Mouse (Mus musculus): ENCODE data around the gene Llgl2.
A peak's percentile ranks its signal among the peaks of the same experiment; 100 is the strongest.

Llgl2 gene

GRCm38 (mm10) chr11:115823774-115824740, at the start of gene Llgl2:
Llgl2 (plus strand) TSS chr11:115824049.
- peak; percentile 93 for DNase-seq

DNA sequence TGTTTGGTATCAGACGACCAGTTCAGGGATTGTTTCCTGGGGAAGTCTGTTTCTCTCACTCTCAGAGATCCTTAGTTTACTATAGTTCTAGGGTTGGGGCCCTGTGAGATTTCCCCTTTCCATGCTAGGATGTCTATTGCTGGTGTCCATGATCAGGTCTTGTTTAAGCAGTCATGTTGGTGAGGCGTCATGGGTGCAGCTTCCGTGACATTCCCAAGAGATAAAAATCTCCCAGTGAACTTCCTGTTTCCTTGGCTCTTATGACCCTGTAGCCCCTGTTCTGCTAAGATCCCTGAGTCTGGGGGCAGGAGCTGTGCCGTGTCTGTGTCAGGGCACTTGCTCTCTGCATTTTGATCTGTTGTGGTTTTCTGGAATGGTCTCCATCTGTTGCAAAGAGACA, 49.2 kb upstream of the Llgl2 start:
- peak; percentile 7 for DNase-seq

DNA sequence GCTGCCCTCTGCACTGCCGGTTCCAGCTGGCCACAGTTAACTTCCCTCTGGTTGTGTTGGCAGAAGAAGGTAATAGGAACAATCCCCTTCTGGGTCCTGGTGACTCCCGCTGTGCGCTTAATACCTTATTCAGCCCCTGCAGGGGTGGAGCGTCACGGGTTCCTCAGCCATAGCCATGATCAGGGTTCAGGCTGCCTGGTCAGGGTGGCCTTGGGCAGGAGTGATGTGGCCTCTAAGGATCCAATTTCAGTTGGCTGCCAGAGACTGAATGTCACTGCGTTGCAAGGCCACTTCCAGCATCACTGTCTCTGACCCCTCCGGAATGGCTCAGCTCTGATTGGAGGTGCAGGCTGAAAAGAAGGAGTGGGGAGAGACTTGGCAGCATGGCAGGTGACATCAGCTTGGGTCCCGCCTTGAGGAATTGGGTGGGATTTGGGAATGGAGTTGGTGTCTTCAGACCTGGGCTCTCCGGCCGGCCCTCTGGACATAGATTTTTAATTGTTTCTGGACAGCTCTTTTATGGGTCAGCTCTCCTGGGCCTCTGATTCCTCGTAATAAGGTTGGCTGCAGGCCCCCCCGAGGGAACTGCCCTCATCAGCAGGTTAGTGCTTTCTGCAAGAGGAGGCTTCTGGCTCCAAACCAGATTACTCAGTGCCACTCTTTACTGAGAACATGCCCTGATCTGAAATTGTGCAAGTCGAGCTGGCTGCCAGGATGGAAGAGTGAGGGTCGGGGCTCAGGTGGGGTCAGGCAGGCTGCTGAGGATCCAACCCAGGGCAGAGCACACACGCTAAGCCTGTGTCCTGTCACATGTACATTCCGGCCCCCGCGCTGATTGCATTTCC, 47.8 kb upstream of the Llgl2 start:
- DNase-seq: peak; percentile 62

DNA sequence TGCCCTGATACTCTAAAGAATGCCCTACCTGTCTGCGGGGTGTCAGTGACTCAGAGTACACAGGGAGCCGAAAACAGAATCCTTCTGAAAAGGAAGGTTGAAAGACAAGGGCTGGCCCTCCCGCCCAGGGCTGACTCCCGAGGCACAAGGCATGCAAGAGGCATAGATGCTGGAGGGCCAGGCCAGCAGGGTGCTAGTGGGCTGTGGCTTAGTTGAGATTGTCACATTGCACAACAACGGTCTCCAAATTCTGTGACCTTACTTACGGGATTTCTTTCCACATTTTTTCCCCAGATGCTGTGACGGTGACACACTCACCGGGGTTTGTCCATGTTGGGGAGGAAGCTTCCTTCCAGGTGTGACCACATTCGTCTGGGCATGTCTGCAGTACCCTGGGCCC, 46.9 kb upstream of the Llgl2 start:
- DNase-seq: no peak

DNA sequence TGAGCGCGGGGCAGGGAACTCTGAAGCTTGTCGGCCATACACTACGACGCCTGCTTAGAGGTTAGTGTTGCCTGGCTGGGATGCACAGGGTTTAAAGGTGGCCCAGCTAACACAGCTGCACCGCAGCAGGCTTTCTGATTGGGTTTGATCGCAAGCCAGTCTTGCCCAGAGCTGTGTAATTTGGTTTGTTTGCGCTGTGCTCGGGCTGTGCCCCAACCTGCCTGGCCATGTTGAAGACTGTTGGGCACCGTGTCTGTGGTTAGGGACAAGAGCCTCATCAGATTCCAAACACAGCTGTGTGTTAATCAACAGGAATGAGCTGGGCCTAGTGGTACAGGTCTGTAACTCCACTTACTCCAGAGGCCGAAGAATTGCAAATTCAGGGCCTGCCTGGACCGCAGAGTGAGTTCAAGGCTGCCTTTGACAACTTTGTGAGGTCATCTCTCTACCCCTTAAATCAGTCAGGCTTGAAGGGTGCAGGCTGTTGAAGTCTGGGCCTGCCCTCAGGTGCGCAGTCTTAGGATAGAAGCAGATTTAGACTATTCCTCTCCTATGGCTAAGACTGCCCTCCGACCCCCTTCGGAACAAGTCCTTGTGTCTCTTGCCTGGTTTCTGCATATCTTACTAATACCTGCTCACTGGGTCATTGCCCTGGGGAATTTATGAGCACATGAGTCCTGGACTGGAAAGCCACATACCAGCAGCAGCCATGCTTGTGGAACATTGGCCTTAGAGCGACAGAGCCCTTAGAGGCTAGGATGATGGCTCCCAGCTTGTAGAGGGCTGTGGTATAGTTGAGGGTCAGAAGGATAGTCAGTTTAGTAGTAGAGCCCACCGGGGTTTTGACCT, 46.1 kb upstream of the Llgl2 start:
- DNase-seq: peak; percentile 46

DNA sequence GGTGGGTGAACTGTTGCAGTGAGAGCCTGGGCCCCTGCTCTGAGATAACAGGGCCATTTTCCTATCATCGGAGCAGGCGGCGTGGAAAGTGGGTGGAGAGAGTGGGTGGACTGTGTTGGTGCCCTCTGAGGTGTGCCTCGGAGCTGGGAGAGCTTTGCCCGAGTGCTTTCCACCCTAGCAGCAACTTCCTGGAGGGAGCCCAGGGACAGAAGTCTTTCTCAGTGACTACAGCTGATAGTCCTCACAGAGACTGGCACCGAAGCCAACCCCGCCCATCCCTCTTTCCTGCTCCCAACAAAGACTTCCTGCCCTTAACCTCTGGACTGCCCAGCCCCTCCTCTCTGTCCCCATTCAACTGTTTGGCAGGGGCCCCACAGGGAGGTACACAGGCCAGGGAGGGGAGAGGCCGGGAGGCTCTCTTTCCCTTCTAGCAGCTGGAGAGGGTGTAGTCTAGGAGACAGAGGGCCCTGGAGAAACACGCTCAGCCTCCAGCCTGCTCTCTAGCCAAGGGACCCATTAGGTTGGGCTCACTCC, 44.7 kb upstream of the Llgl2 start:
- peak; percentile 90 for DNase-seq

DNA sequence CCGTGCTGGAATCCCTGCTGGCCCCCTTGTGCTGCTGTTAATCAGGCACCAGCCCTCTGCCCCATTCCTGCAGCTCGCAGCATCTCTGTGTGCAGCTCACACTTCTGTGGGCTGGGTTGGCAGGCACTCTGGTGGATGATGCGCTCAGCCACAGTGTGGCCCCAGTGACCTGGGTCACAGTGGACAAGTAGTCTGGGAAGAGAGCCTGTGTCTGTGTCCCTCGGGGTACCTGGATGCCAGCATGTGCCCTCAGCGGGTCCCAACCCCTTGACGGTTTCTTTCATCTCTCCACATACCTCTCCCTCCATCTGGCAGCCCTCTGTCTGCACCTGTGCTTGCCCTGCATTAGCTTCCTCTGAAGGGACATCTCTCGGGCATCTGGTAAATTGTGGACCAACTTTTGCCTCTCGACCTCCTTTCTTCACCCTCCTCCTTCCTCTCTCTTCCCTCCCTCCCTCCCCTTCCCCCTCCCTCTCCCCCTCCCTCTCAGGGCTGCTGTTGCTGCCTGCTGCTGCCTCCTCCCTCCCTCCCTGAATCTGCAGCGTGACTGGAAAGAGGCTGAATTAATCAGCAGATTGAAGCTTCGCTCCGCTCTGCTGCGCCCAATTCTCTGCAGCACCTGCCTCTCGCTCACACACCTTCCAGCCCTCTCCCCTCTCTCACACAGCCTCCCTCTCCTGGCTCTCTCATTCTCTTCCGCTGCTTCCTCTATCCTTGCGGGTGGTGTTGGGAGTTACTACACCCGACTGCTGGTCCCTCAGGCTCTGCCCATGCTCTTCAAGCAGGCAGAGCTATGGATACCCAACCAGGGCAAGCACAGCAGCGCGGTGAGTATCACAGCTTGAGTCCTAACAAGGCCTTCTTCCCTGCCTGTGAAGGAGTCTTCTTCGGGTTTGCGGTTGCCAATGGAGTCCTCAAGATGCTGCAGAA, 43.4 kb upstream of the Llgl2 start:
- no peak for DNase-seq

DNA sequence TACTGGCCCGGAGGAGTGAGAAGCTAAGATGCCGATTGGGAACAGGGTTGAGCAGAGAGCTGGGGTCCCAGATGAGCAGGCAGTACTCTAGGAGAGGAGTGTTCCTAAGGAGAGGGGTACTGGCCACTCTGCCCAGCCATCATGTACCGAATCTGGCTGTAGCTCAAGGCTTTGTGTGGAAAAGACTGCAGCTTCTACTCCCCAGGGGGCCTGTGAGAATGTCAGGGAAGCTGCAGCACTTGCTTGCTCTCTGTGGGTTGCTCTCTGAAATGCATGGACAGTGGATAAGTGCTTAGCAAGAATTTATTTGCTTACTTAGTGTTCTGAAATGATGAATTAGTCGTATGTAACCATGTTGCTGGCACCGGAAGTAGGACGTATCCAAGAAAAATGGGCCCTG, 37.4 kb upstream of the Llgl2 start:
- DNase-seq: no peak

GRCm38 (mm10) chr11:115789787-115790186, 34.1 kb upstream of the Llgl2 start:
- no peak for DNase-seq

DNA sequence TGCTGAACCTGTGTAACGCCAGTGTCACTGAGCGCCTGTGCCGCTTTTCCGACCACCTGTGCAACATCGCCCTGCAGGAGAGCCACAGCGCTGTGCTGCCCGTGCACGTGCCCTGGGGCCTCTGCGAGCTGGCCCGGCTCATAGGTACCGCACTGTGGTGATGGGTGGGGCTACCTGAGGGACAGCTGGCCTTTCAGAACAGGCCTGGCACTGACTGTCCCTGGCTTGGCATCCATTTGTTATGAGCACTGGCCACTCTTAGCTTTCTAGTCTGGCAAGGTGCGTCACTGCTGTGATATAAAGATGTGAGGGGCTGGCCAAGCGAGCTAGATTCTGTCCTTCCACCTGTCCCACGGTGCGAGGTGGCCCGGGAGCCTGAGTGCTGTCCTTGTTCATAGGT, 31.9 kb upstream of the Llgl2 start:
- DNase-seq: no peak

GRCm38 (mm10) chr11:115792353-115792752, 31.5 kb upstream of the Llgl2 start:
- DNase-seq: no peak

DNA sequence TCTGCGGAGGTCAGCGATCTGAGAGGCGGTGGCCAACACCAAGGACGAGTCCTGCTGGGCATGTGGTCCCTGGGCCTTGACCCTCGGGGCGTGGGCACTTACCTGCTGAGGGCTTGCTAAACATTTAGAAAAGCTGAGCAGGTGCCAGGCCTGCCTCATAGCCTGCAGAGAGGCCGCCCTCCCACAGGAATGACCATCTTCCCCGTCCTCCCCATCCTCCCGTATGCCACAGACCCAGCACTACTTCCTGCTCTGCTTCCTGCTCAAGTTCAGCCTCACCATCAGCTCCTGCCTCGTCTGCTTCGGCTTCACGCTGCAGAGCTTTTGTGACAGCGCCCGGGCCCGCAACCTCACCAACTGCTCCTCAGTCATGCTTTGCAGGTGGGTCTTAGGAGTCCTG, 27.0 kb upstream of the Llgl2 start:
- no peak for DNase-seq

- DNase-seq: no peak
These were observed 26.2 kb upstream of the Llgl2 start for GRCm38 (mm10) chr11:115797665-115798064.

GRCm38 (mm10) chr11:115800981-115801380, 22.9 kb upstream of the Llgl2 start:
- no peak for DNase-seq

GRCm38 (mm10) chr11:115803072-115803709, 20.7 kb upstream of the Llgl2 start:
- no peak for DNase-seq

DNA sequence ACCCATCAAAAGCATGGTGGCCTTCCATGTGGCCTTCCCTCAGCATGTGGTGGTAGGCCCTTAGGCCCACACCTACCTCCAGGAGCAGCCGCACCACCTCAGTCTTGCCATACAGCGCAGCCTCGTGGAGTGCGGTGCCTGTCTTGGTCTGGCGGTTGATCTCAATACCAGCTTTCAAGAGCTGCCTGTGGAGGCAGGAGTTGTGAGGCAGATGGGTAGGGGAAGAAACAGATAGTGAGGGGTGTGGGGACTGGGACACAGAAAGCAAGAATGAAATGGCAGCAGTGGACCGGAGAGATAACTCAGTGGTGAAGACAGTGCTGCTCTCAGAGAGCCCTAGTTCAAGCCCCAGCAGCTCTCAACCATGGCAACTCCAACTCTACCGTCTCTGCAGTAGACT, 18.8 kb upstream of the Llgl2 start:
- no peak for DNase-seq

- DNase-seq: peak; percentile 40
These were observed 17.7 kb upstream of the Llgl2 start for GRCm38 (mm10) chr11:115806154-115806553.

DNA sequence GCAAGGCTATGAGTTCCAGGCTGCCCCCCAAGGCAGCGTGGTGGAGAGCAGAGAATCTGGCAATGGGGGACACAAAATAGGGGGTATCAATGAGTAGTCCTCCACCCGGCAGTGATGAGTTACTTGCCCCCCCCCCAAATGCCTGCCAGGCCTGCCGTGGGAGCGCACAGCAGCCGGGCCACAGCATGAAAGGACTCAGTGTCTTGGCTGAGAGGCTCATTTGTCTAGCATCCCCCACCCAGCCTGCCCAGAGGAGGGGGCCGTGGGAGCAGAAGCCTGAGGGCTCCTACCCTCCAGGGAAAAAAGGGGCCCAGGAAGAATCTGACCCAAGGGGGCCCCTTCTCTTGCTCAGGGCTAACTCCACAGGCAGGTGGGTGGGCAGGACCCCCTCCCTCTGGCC, 16.5 kb upstream of the Llgl2 start:
- no peak for DNase-seq

DNA sequence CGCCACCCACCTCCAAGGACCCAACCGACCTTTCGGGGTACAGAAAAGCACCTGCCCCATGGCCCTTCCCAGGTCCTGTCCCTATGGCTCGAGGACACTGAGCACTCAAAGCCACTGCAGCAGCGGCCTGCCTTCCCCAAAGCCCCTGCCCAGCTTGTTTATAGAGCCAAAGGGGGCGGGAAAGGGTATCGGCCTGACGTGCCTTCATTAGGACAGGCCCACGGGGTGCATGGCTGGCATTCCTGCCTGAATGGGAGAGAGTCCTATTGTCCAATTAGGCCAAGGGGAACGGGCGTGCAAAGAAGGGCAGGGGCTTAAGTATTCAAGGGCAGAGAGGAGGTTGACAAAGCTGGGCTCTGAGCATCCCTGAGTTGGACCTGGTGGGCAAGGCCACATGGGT, 15.9 kb upstream of the Llgl2 start:
- no peak for DNase-seq

DNA sequence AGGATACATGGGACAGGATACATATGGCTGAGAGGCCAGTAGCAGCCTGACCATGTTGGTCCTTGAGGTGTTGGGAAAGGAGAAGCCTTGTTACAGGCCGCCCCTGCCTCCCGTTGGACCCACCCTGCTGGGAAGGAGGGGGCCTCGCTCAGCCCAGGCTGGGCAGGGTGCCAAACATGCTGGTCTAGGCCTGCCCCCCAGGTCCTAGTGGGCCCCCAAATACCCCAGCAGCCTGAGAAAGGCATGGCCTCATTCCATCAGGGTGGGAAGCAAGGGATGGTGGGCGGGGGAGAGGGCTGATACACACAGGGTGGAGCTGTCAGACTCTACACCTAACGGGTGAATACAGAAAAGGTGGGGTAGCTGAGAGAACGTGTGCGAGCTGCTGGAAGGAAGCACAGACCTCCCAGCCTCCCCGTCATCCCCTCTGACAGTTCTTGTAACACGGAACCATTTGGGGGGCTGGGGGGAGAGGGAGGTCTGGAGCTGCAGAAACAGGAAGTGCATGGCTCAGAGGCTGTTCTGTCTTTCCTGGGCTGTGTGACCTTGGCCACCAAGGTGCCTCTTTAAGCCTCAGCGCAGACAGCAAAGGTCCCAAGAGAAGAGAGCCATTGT, 15.0 kb upstream of the Llgl2 start:
- DNase-seq: peak; percentile 44
